ENCODE assay signal across 8 mouse cellular contexts in genomic region chr7:139266431-139266830, GRCm38 (mm10). TPM values are rescaled to one million over a fixed set of nuclear protein-coding genes. Genes with fewer than 3 reads are reported as not detected.
DNase-seq lines count a peak whose midpoint lies in the region; ATAC-seq and TF ChIP-seq lines count a peak whose summit lies in the region.

No protein-coding gene starts in this region.

- H3K9me3 ChIP-seq in lung, embryonic 14.5 days (ENCODE audit: low read depth, low read length), result no peaks in the 10 kb centered on the region

- H3K9ac ChIP-seq in lung, embryonic 14.5 days, result no peak overlapping the region

- no peaks in the 10 kb centered on the region for H3K27me3 ChIP-seq in lung, embryonic 14.5 days (ENCODE audit: insufficient read depth, low read length)
- H3K27me3 ChIP-seq in small intestine, adult 2 months (ENCODE audit: control insufficient read depth, insufficient read depth, low read length), result no peaks in the 10 kb centered on the region

- H3K4me1 ChIP-seq in lung, embryonic 14.5 days (ENCODE audit: insufficient read depth), result peaks cover 2% of the 10 kb centered on the region; the same call in 1 of the 2 replicates
- peaks cover 24% of the 10 kb centered on the region for H3K4me1 ChIP-seq in small intestine, adult 2 months (ENCODE audit: control insufficient read depth, insufficient read depth, insufficient read length, low read length)

- no peak for ATAC-seq in lung, embryonic 14.5 days (ENCODE audit: insufficient read depth)

- no peak overlapping the region for H3K4me3 ChIP-seq in lung, embryonic 14.5 days (ENCODE audit: low read depth, low read length)
- H3K4me3 ChIP-seq in small intestine, adult 2 months (ENCODE audit: low read depth, low read length), result no peak overlapping the region

- peaks cover 21% of the 10 kb centered on the region; the same call in 1 of the 2 replicates for H3K36me3 ChIP-seq in lung, embryonic 14.5 days (ENCODE audit: insufficient read depth)
- peaks cover 19% of the 10 kb centered on the region; the same call in 1 of the 2 replicates for H3K36me3 ChIP-seq in small intestine, adult 2 months (ENCODE audit: control insufficient read depth, insufficient read depth, low read length)

- H3K27ac ChIP-seq in lung, embryonic 14.5 days (ENCODE audit: low read depth), result peak overlapping the region; percentile 0; the same call in 1 of the 2 replicates
- peak overlapping the region; percentile 17; the same call in 1 of the 2 replicates for H3K27ac ChIP-seq in small intestine, adult 2 months (ENCODE audit: insufficient read depth, low read depth, low read length)

- no peak for TF ChIP-seq CTCF in lung, embryonic 14.5 days (IDR thresholded peaks at IDR 0.05; ENCODE audit: low read depth)
- no peak for TF ChIP-seq CTCF in small intestine, adult 2 months (IDR thresholded peaks at IDR 0.05; ENCODE audit: extremely low read depth, insufficient read length, insufficient replicate concordance, low read depth, low read length)

- H3K4me2 ChIP-seq in lung, embryonic 14.5 days, result no peak overlapping the region

- peak; percentile 49 to 52 for DNase-seq in heart, adult 18-20 months
- DNase-seq in heart, adult 9 months (ENCODE audit: low spot score in 2 of 2), result no peak
- DNase-seq in lung, embryonic 14.5 days, result no peak
- no peak for DNase-seq in lung, postnatal 10 days
- peak; percentile 62 to 75 for DNase-seq in cerebellum, postnatal 14 days
- DNase-seq in layer of hippocampus, postnatal 25 days (ENCODE audit: extremely low spot score in 1 of 2, low spot score in 1 of 2), result no peak
- no peak for DNase-seq in right cerebral cortex, adult 18-20 months

- WGBS in lung, embryonic 14.5 days, result 69% methylated on average over 6 of the region's 6 CpGs
- WGBS in small intestine, adult 2 months, result 19% methylated on average over 6 of the region's 6 CpGs

- no peak for TF ChIP-seq POLR2A in small intestine, adult 2 months (IDR thresholded peaks at IDR 0.05; ENCODE audit: low read depth, low read length)

RNA-seq across cellular contexts. Expression of gene Pwwp2b, which starts 18.1 kb away (rescaled TPM):
- total RNA-seq in heart, adult 18-20 months (2021), result 10 to 100 TPM in 1 of 2 experiments, 1 to 10 TPM in 1; 8.8 to 11.3 TPM
- 13.1 and 13.5 TPM in 2 replicates for polyA plus RNA-seq in lung, embryonic 14.5 days (2014; fragmentation: Nextera tagmentation; extraction: Ambion mirVana)
- 5.8 and 19.4 TPM in 2 replicates for polyA plus RNA-seq in small intestine, adult 2 months (2012; rRNA removed)
- 10 to 100 TPM; 28.9 to 31.4 TPM for total RNA-seq in layer of hippocampus, postnatal 25 days (2021)

RNA-seq across cellular contexts. Expression of gene Stk32c, which starts 53.3 kb away (rescaled TPM):
- total RNA-seq in heart, adult 18-20 months (2021), result under 1 TPM; 0.51 to 0.92 TPM
- polyA plus RNA-seq in lung, embryonic 14.5 days (2014; fragmentation: Nextera tagmentation; extraction: Ambion mirVana), result 0.14 and 0.16 TPM in 2 replicates
- 2.5 and 7.7 TPM in 2 replicates for polyA plus RNA-seq in small intestine, adult 2 months (2012; rRNA removed)
- total RNA-seq in layer of hippocampus, postnatal 25 days (2021), result 100 to 1,000 TPM in 1 of 2 experiments, 10 to 100 TPM in 1; 92.1 to 104 TPM

RNA-seq across cellular contexts. Expression of gene Lrrc27, which starts 53.6 kb away (rescaled TPM):
- total RNA-seq in heart, adult 18-20 months (2021), result 10 to 100 TPM; 13.6 to 16.2 TPM
- polyA plus RNA-seq in lung, embryonic 14.5 days (2014; fragmentation: Nextera tagmentation; extraction: Ambion mirVana), result 3.4 and 5.3 TPM in 2 replicates
- polyA plus RNA-seq in small intestine, adult 2 months (2012; rRNA removed), result 0.15 and 1.3 TPM in 2 replicates
- total RNA-seq in layer of hippocampus, postnatal 25 days (2021), result 1 to 10 TPM; 6.1 to 6.8 TPM

Comparison
In these comparisons a context has a peak if more than half of its experiments do, and no peak if none do; other contexts are left out.
1. DNase-seq: peak in heart, adult 18-20 months (2 of 2) and cerebellum, postnatal 14 days (2 of 2); none in heart, adult 9 months (0 of 2), lung, embryonic 14.5 days (single experiment), lung, postnatal 10 days (single experiment), layer of hippocampus, postnatal 25 days (0 of 2) and right cerebral cortex, adult 18-20 months (single experiment).
2. RNA of gene Stk32c, which starts 53.3 kb away (total RNA-seq): 92.1 to 104 TPM in layer of hippocampus, postnatal 25 days; 0.51 to 0.92 TPM in heart, adult 18-20 months; every median in the first group is over 10 times any median in the second.